Comparison of ENCODE assay signal across 30 mouse cellular contexts in genomic region chr5:122516029-122516730, GRCm38 (mm10). TPM values are rescaled to one million over a fixed set of nuclear protein-coding genes. Genes with fewer than 3 reads are reported as not detected.
A peak's percentile ranks its signal among the peaks of the same experiment; 100 is the strongest.
DNase-seq lines count a peak whose midpoint lies in the region; ATAC-seq and TF ChIP-seq lines count a peak whose summit lies in the region.
"Had no signal": no experiment of that assay in that cellular context is flagged by ENCODE, and none has a peak within 500 bp of the region (broad histone marks: within the 10 kb centered on the region; RNA-seq: fewer than 3 reads in every experiment).

No protein-coding gene starts in this region.

- 73% methylated on average over 11 of the region's 11 CpGs for WGBS in heart, embryonic 10.5 days
- WGBS in intestine, embryonic 15.5 days = 61% methylated on average over 11 of the region's 11 CpGs
- 70% methylated on average over 11 of the region's 11 CpGs for WGBS in stomach, embryonic 16.5 days

- ATAC-seq in intestine, embryonic 15.5 days = peak; percentile 85
- ATAC-seq in stomach, embryonic 16.5 days (ENCODE audit: insufficient read depth, low FRiP score) = peak; percentile 18; the same call in 1 of the 2 replicates
- ATAC-seq: activated CD4-positive, CD25-positive, alpha-beta regulatory T cell, adult 4 months; forebrain, postnatal 0 days; inflammation-experienced regulatory T-cells, adult 6 months; liver, embryonic 12.5 days; liver, postnatal 0 days; lung, postnatal 0 days had no signal

- H3K9me3 ChIP-seq in heart, embryonic 10.5 days = no peaks in the 10 kb centered on the region
- H3K9me3 ChIP-seq in intestine, embryonic 15.5 days = no peaks in the 10 kb centered on the region
- no peaks in the 10 kb centered on the region for H3K9me3 ChIP-seq in stomach, embryonic 16.5 days (replicated peaks; ENCODE audit: control insufficient read depth, low read length)
- H3K9me3 ChIP-seq: forebrain, embryonic 12.5 days; hindbrain, embryonic 10.5 days; hindbrain, embryonic 15.5 days; liver, embryonic 12.5 days; midbrain, embryonic 12.5 days; neural tube, embryonic 12.5 days; stomach, embryonic 15.5 days had no signal

- H3K9ac ChIP-seq in intestine, embryonic 15.5 days = no peak overlapping the region
- H3K9ac ChIP-seq in stomach, embryonic 16.5 days (ENCODE audit: low read length) = no peak overlapping the region
- H3K9ac ChIP-seq: forebrain, embryonic 12.5 days; forebrain, postnatal 0 days; hindbrain, embryonic 15.5 days; liver, embryonic 12.5 days; liver, postnatal 0 days; midbrain, embryonic 12.5 days; neural tube, embryonic 12.5 days; stomach, embryonic 15.5 days had no signal

- DNase-seq in heart, embryonic 10.5 days (ENCODE audit: low spot score) = no peak
- no peak for DNase-seq in heart, postnatal 4 days
- peak; percentile 23 for DNase-seq in thymus, postnatal 14 days
- DNase-seq in thymus, postnatal 36 days = no peak
- no peak for DNase-seq in layer of hippocampus, adult 2 months (ENCODE audit: low spot score in 2 of 2)
- no peak for DNase-seq in layer of hippocampus, adult 8-10 months (ENCODE audit: low spot score in 2 of 2)
- DNase-seq: adrenal gland, postnatal 36 days; B cell, adult 2 months; cerebellum, adult 9-11 months; forebrain, postnatal 0 days; kidney, adult 9 months; kidney, postnatal 14 days; left cerebral cortex, postnatal 4 days; liver, postnatal 0 days; lung, postnatal 4 days had no signal

- 0 out of 2 replicates have a peak, but pooled peaks cover 2% of the 10 kb centered on the region for H3K36me3 ChIP-seq in heart, embryonic 10.5 days
- no peaks in the 10 kb centered on the region for H3K36me3 ChIP-seq in intestine, embryonic 15.5 days
- no peaks in the 10 kb centered on the region for H3K36me3 ChIP-seq in stomach, embryonic 16.5 days (ENCODE audit: control insufficient read depth, insufficient read depth, low read length)
- H3K36me3 ChIP-seq: forebrain, embryonic 12.5 days; hindbrain, embryonic 10.5 days; hindbrain, embryonic 15.5 days; liver, embryonic 12.5 days; midbrain, embryonic 12.5 days; neural tube, embryonic 12.5 days; stomach, embryonic 15.5 days had no signal

- 0 out of 2 replicates have a peak overlapping the region, but pooled peaks have one; percentile 28 for H3K4me2 ChIP-seq in intestine, embryonic 15.5 days (replicated peaks)
- no peak overlapping the region for H3K4me2 ChIP-seq in stomach, embryonic 16.5 days (ENCODE audit: low read depth, low read length)
- H3K4me2 ChIP-seq: forebrain, embryonic 12.5 days; heart, embryonic 11.5 days; hindbrain, embryonic 15.5 days; liver, embryonic 12.5 days; midbrain, embryonic 12.5 days; neural tube, embryonic 12.5 days; stomach, embryonic 15.5 days had no signal

- H3K4me1 ChIP-seq in heart, embryonic 10.5 days = peaks cover 72% of the 10 kb centered on the region
- H3K4me1 ChIP-seq in intestine, embryonic 15.5 days (replicated peaks) = peaks cover 59% of the 10 kb centered on the region
- peaks cover 28% of the 10 kb centered on the region for H3K4me1 ChIP-seq in stomach, embryonic 16.5 days (ENCODE audit: control insufficient read depth, insufficient read depth, low read length)

- H3K27me3 ChIP-seq in heart, embryonic 10.5 days (ENCODE audit: insufficient read depth, poor library complexity, severe bottlenecking) = no peaks in the 10 kb centered on the region
- H3K27me3 ChIP-seq in intestine, embryonic 15.5 days (replicated peaks) = no peaks in the 10 kb centered on the region
- no peaks in the 10 kb centered on the region for H3K27me3 ChIP-seq in stomach, embryonic 16.5 days (ENCODE audit: control insufficient read depth, insufficient read depth, low read length)
- H3K27me3 ChIP-seq: forebrain, embryonic 12.5 days; hindbrain, embryonic 15.5 days; neural tube, embryonic 12.5 days; stomach, embryonic 15.5 days had no signal

- H3K27ac ChIP-seq in heart, embryonic 10.5 days = peak overlapping the region; percentile 85
- peak overlapping the region; percentile 70; the same call in 1 of the 2 replicates for H3K27ac ChIP-seq in intestine, embryonic 15.5 days
- H3K27ac ChIP-seq in stomach, embryonic 16.5 days (ENCODE audit: low read length) = no peak overlapping the region
- H3K27ac ChIP-seq in layer of hippocampus, adult 2 months = no peak overlapping the region
- H3K27ac ChIP-seq: forebrain, embryonic 12.5 days; hindbrain, embryonic 10.5 days; hindbrain, embryonic 15.5 days; liver, embryonic 12.5 days; midbrain, embryonic 12.5 days; neural tube, embryonic 12.5 days; stomach, embryonic 15.5 days had no signal

- no peak overlapping the region for H3K4me3 ChIP-seq in heart, embryonic 10.5 days
- no peak overlapping the region for H3K4me3 ChIP-seq in intestine, embryonic 15.5 days (replicated peaks)
- no peak overlapping the region for H3K4me3 ChIP-seq in stomach, embryonic 16.5 days (replicated peaks; ENCODE audit: low read length)
- H3K4me3 ChIP-seq in layer of hippocampus, adult 2 months = no peak overlapping the region
- H3K4me3 ChIP-seq: forebrain, embryonic 12.5 days; hindbrain, embryonic 10.5 days; hindbrain, embryonic 15.5 days; liver, embryonic 12.5 days; megakaryocyte, embryonic 14.5 days; midbrain, embryonic 12.5 days; myocyte; neural tube, embryonic 12.5 days; stomach, embryonic 15.5 days had no signal

- no peak for TF ChIP-seq CTCF in layer of hippocampus, adult 2 months (conservative IDR thresholded peaks at IDR 0.05)

RNA-seq across cellular contexts. Expression of gene Atp2a2, which starts 14.2 kb away (rescaled TPM):
- polyA plus RNA-seq in heart, embryonic 10.5 days (2016; fragmentation: Nextera tagmentation; extraction: Ambion mirVana) = 205 and 235 TPM in 2 replicates
- 1,000 to 10,000 TPM; 5,023 to 5,799 TPM for total RNA-seq in heart, postnatal 4 days (2021)
- polyA plus RNA-seq in intestine, embryonic 15.5 days (2015; fragmentation: Nextera tagmentation; extraction: Ambion mirVana) = 33.8 and 36.1 TPM in 2 replicates
- 25.5 and 27.3 TPM in 2 replicates for polyA plus RNA-seq in stomach, embryonic 16.5 days (2015; fragmentation: Nextera tagmentation; extraction: Ambion mirVana)
- 100 to 1,000 TPM; 588 to 630 TPM for total RNA-seq in layer of hippocampus, adult 2 months (2021)
- 100 to 1,000 TPM; 558 to 681 (median 612) TPM for total RNA-seq in layer of hippocampus, adult 8-10 months (2022)

Comparison
In these comparisons a context has a peak if more than half of its experiments do, and no peak if none do; other contexts are left out.
1. H3K27ac ChIP-seq: peak in heart, embryonic 10.5 days (single experiment) and intestine, embryonic 15.5 days (single experiment); none in stomach, embryonic 16.5 days (single experiment) and layer of hippocampus, adult 2 months (single experiment).
2. RNA of gene Atp2a2, which starts 14.2 kb away (total RNA-seq): 5,023 to 5,799 TPM in heart, postnatal 4 days; 558 to 681 TPM in layer of hippocampus, adult 8-10 months and 588 to 630 TPM in layer of hippocampus, adult 2 months; every median in the first group is over 4 times any median in the second.